Mouse (Mus musculus) heart, embryonic 10.5 days (tissue): Measurements from ENCODE around the gene Lacc1. TPM values are rescaled to one million over a fixed set of nuclear protein-coding genes. Genes with fewer than 3 reads are reported as not detected.
A peak's percentile ranks its signal among the peaks of the same experiment; 100 is the strongest.

Experiments
- DNase-seq: peaks from one replicate; pipeline ENCODE4 v3.0.0-alpha.2; 2017; ENCODE audit warnings: low spot score
- H3K27ac ChIP-seq: fragments of 300-500 bp; sonication (generic); 2 replicates; pipeline ENCODE4 v1.5.1; 2016; ENCODE audit warnings: mild to moderate bottlenecking
- H3K27me3 ChIP-seq: fragments of 300-500 bp; sonication (generic); 2 replicates; pipeline ENCODE4 v1.6.1; 2016; ENCODE audit warnings: mild to moderate bottlenecking; ENCODE audit not compliant: poor library complexity, insufficient read depth, severe bottlenecking
- H3K36me3 ChIP-seq: fragments of 300-500 bp; sonication (generic); 2 replicates; pipeline ENCODE4 v1.6.1; 2016; ENCODE audit warnings: mild to moderate bottlenecking, moderate library complexity
- H3K4me1 ChIP-seq: fragments of 300-500 bp; sonication (generic); 2 replicates; pipeline ENCODE4 v1.6.1; 2016; ENCODE audit warnings: mild to moderate bottlenecking
- H3K4me3 ChIP-seq: fragments of 300-500 bp; sonication (generic); 2 replicates; pipeline ENCODE4 v1.5.1; 2016; ENCODE audit warnings: mild to moderate bottlenecking, moderate library complexity
- H3K9me3 ChIP-seq: fragments of 300-500 bp; sonication (generic); 2 replicates; pipeline ENCODE4 v1.6.1; 2016; ENCODE audit warnings: mild to moderate bottlenecking, moderate library complexity
- WGBS: fragments of 180-500 bp; shearing (Covaris S2); methylation state at CpG from one replicate; pipeline ENCODE4 v1.1.7; 2016; 5-methylcytosine and 5-hydroxymethylcytosine counted together
- polyA plus RNA-seq: library from polyadenylated mRNA; unstranded; fragments of >200 nt; fragmentation: Nextera tagmentation; extraction: Ambion mirVana; gene quantifications from 2 replicates; pipeline ENCODE4 v1.2.1, GENCODE M21; 2016

Gene Lacc1
- polyA plus RNA-seq = 9.0 and 11.1 TPM in 2 replicates

- Histone ChIP-seq H3K9me3 (no peaks in the 10 kb centered on the region), H3K36me3 (no peaks in the 10 kb centered on the region), H3K27ac (peak within 1 kb of the TSS; percentile 95), H3K27me3 (no peaks in the 10 kb centered on the region), H3K4me1 (peaks cover 16% of the 10 kb centered on the region; the same call in 1 of the 2 replicates), H3K4me3 (peak within 1 kb of the TSS; percentile 83)
- DNase-seq = peak; percentile 87
- WGBS = under 1% methylated on average over 85 of the region's 86 CpGs
These were observed at the start of gene Lacc1, which contains the start of gene Ccdc122 for GRCm38 (mm10) chr14:77036226-77037046. Gene Lacc1, minus strand, starts transcription at chr14:77036904. Gene Ccdc122, plus strand, starts transcription at chr14:77036772.

GRCm38 (mm10) chr14:77081248-77081647, 44.5 kb upstream of the Lacc1 start:
- no peaks in the 10 kb centered on the region for H3K4me1 ChIP-seq
- no peaks in the 10 kb centered on the region for H3K36me3 ChIP-seq
- H3K9me3 ChIP-seq = no peaks in the 10 kb centered on the region
- H3K4me3 ChIP-seq = no peak overlapping the region
- DNase-seq = no peak
- no peaks in the 10 kb centered on the region for H3K27me3 ChIP-seq
- 87% methylated on average over 5 of the region's 5 CpGs for WGBS
- no peak overlapping the region for H3K27ac ChIP-seq

- DNase-seq = no peak
- WGBS = 80% methylated on average over 1 of the region's 1 CpGs
- no peaks in the 10 kb centered on the region for H3K4me1 ChIP-seq
- H3K27ac ChIP-seq = no peak overlapping the region
- H3K4me3 ChIP-seq = no peak overlapping the region
- H3K9me3 ChIP-seq = no peaks in the 10 kb centered on the region
- no peaks in the 10 kb centered on the region for H3K27me3 ChIP-seq
- H3K36me3 ChIP-seq = no peaks in the 10 kb centered on the region
These were observed 32.7 kb upstream of the Lacc1 start for GRCm38 (mm10) chr14:77069361-77069760.

- Histone ChIP-seq H3K27ac (no peak overlapping the region), H3K27me3 (no peaks in the 10 kb centered on the region), H3K4me1 (no peaks in the 10 kb centered on the region), H3K4me3 (no peak overlapping the region), H3K9me3 (no peaks in the 10 kb centered on the region), H3K36me3 (no peaks in the 10 kb centered on the region; the same call in 1 of the 2 replicates)
- DNase-seq = no peak
These were observed 16.6 kb upstream of the Lacc1 start for GRCm38 (mm10) chr14:77053288-77053687.

- Histone ChIP-seq H3K9me3 (no peaks in the 10 kb centered on the region), H3K4me3 (no peak overlapping the region), H3K27me3 (no peaks in the 10 kb centered on the region), H3K36me3 (no peaks in the 10 kb centered on the region), H3K4me1 (peaks cover 11% of the 10 kb centered on the region; the same call in 1 of the 2 replicates), H3K27ac (no peak overlapping the region)
- WGBS = 84% methylated on average over 8 of the region's 8 CpGs
- no peak for DNase-seq
These were observed 1.2 kb upstream of the Lacc1 start for GRCm38 (mm10) chr14:77037832-77038425.

- no peaks in the 10 kb centered on the region for H3K9me3 ChIP-seq
- H3K4me1 ChIP-seq = peaks cover 14% of the 10 kb centered on the region; the same call in 1 of the 2 replicates
- H3K36me3 ChIP-seq = no peaks in the 10 kb centered on the region
- DNase-seq = no peak
- no peaks in the 10 kb centered on the region for H3K27me3 ChIP-seq
- H3K4me3 ChIP-seq = no peak overlapping the region
- no peak overlapping the region for H3K27ac ChIP-seq
- WGBS = 82% methylated on average over 5 of the region's 5 CpGs
These were observed 626 bp upstream of the Lacc1 start for GRCm38 (mm10) chr14:77037330-77037729.

GRCm38 (mm10) chr14:77034970-77035369, 1.7 kb downstream of the Lacc1 start:
- DNase-seq = no peak
- 90% methylated on average over 8 of the region's 8 CpGs for WGBS
- 0 out of 2 replicates have a peak, but pooled peaks cover 5% of the 10 kb centered on the region for H3K36me3 ChIP-seq
- no peak overlapping the region for H3K4me3 ChIP-seq
- peaks cover 16% of the 10 kb centered on the region; the same call in 1 of the 2 replicates for H3K4me1 ChIP-seq
- no peaks in the 10 kb centered on the region for H3K9me3 ChIP-seq
- H3K27me3 ChIP-seq = no peaks in the 10 kb centered on the region
- H3K27ac ChIP-seq = no peak overlapping the region

GRCm38 (mm10) chr14:77034175-77034915, 2.4 kb downstream of the Lacc1 start:
- H3K27me3 ChIP-seq = no peaks in the 10 kb centered on the region
- H3K36me3 ChIP-seq = 0 out of 2 replicates have a peak, but pooled peaks cover 5% of the 10 kb centered on the region
- 72% methylated on average over 7 of the region's 7 CpGs for WGBS
- no peak for DNase-seq
- peaks cover 16% of the 10 kb centered on the region; the same call in 1 of the 2 replicates for H3K4me1 ChIP-seq
- no peak overlapping the region for H3K4me3 ChIP-seq
- H3K9me3 ChIP-seq = no peaks in the 10 kb centered on the region
- no peak overlapping the region for H3K27ac ChIP-seq

GRCm38 (mm10) chr14:77033391-77033790, 3.3 kb downstream of the Lacc1 start:
- H3K9me3 ChIP-seq = no peaks in the 10 kb centered on the region
- 79% methylated on average over 3 of the region's 3 CpGs for WGBS
- H3K36me3 ChIP-seq = 0 out of 2 replicates have a peak, but pooled peaks cover 5% of the 10 kb centered on the region
- H3K4me1 ChIP-seq = peaks cover 16% of the 10 kb centered on the region; the same call in 1 of the 2 replicates
- no peaks in the 10 kb centered on the region for H3K27me3 ChIP-seq
- H3K4me3 ChIP-seq = no peak overlapping the region
- DNase-seq = no peak
- no peak overlapping the region for H3K27ac ChIP-seq

- Histone ChIP-seq H3K9me3 (no peaks in the 10 kb centered on the region), H3K4me3 (no peak overlapping the region), H3K27ac (no peak overlapping the region), H3K36me3 (0 out of 2 replicates have a peak, but pooled peaks cover 5% of the 10 kb centered on the region), H3K4me1 (peaks cover 16% of the 10 kb centered on the region; the same call in 1 of the 2 replicates), H3K27me3 (no peaks in the 10 kb centered on the region)
- no peak for DNase-seq
- 23% methylated on average over 5 of the region's 5 CpGs for WGBS
These were observed 4.3 kb downstream of the Lacc1 start for GRCm38 (mm10) chr14:77032433-77032832.

- no peak overlapping the region for H3K27ac ChIP-seq
- no peaks in the 10 kb centered on the region for H3K9me3 ChIP-seq
- H3K27me3 ChIP-seq = no peaks in the 10 kb centered on the region
- DNase-seq = no peak
- WGBS = 83% methylated on average over 5 of the region's 5 CpGs
- peaks cover 11% of the 10 kb centered on the region; the same call in 1 of the 2 replicates for H3K4me1 ChIP-seq
- H3K36me3 ChIP-seq = peaks cover 9% of the 10 kb centered on the region; the same call in 1 of the 2 replicates
- no peak overlapping the region for H3K4me3 ChIP-seq
These were observed 5.9 kb downstream of the Lacc1 start for GRCm38 (mm10) chr14:77030808-77031207.

GRCm38 (mm10) chr14:77029319-77030054, 7.2 kb downstream of the Lacc1 start:
- Histone ChIP-seq H3K4me1 (peaks cover 11% of the 10 kb centered on the region; the same call in 1 of the 2 replicates), H3K4me3 (no peak overlapping the region), H3K27me3 (no peaks in the 10 kb centered on the region), H3K36me3 (peaks cover 9% of the 10 kb centered on the region), H3K9me3 (no peaks in the 10 kb centered on the region), H3K27ac (no peak overlapping the region)
- WGBS = 55% methylated on average over 5 of the region's 5 CpGs
- no peak for DNase-seq
